Mouse (Mus musculus) lung, postnatal 25 days (tissue): ENCODE measurements around the gene Zmym3.
"Not testable (repeated sequence)": the region's sequence is repeated elsewhere in the genome, so short reads cannot be mapped to it uniquely, and the experiment has no call there.

Experiments used
- DNase-seq: peaks from one replicate; pipeline ENCODE4 v3.0.0; 2022; ENCODE audit warnings: low spot score

Zmym3 gene

DNA sequence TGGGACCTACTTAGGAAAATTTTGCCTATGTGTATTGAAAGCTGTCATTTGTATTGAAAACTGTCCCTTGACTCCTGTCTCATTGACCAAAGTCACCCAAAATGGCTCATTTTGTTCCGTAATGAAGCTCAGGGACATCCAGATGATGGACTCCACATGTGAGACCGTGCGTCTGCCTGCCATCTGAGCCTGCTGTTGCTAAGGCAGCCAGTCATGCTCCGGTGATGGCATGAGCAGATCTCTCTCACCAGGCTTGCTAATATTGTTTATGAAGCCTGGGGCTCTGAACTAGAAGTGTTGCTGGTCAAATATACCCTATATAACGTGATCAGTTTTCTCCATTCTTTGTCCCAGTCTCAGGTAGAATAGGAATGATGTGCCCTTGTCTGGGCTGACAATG is 47.7 kb downstream of the Zmym3 start:
- no peak for DNase-seq

DNA sequence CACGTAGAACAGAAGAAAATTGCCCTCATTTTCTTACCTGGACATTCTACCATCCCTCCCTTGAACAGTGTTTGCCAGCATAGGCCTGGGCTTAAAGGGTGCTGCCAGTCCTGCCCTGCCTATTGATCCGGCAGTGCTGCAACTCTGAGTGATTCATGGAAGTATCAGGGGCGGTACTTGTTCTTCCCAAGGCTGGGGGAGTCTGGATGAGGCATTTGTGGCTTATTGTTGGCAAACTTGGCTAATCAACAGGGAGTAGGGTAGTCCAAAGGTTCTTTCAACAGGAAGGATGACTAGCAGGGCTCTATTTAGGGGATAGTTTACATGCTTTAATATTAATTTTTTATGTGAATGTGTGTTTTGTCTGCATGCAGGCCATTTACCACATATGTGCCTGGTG is 50.1 kb downstream of the Zmym3 start:
- DNase-seq = no peak

DNA sequence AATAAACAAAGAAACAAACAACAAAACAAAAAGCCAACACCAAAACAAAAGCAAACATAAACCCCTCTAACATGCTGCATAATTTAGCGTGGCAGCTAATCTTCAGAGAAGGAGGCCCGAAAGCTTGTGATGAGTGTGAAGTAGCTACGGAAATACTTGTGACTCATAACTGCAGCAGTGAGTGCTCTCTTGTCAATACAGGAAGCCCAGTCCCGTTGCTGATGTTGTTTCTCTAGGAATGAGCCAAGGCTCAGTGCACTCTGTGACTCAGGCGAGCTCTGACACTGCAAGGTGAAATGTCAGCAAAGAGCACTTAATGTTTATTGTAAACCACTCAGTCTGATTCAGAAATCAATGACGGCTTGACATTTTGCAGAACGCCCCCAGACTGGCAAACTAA is 51.6 kb downstream of the Zmym3 start:
- peak; percentile 12 for DNase-seq

DNA sequence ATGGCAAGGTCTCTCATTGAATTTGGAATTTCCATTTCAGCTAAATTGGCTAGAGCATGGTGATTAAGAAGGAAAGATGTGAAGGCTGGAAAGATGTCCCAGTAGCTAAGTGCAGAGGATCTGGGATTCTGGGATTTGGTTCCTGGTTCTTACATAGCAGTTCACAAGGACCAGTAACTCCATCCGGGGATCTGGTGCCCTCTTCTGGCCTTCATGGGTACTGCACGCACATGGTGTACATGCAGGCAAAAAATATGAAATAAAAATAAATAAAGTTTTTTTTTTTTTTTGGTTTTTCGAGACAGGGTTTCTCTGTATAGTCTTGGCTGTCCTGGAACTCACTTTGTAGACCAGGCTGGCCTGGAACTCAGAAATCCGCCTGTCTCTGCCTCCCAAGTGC is 61.7 kb downstream of the Zmym3 start:
- DNase-seq = not testable (repeated sequence)
